Mouse (Mus musculus) CH12.LX (cell line): ENCODE results near the gene Olfr52.

Experiments used
- CTCF ChIP-seq, 2 experiments: IDR thresholded peaks in 1 of 2; conservative IDR thresholded peaks in 1 of 2; 2 replicates each; pipeline ENCODE4 v1.5.1; 2011 to 2012; ENCODE audit warnings: low read depth in 2 of 2, low read length in 2 of 2, improper control_type of control experiment in 1 of 2, inconsistent platforms in 1 of 2, mild to moderate bottlenecking in 1 of 2, moderate library complexity in 1 of 2
- EP300 ChIP-seq: IDR thresholded peaks from 2 replicates; pipeline ENCODE4 v1.6.1; 2011; ENCODE audit warnings: low read length, improper control_type of control experiment
- ETS1 ChIP-seq: conservative IDR thresholded peaks from 2 replicates; pipeline ENCODE4 v1.6.1; 2012; ENCODE audit warnings: low read depth, mild to moderate bottlenecking, inconsistent platforms, low read length, improper control_type of control experiment, moderate library complexity
- POLR2A ChIP-seq: IDR thresholded peaks from 2 replicates; pipeline ENCODE4 v1.6.1; 2011; ENCODE audit warnings: low read depth, mild to moderate bottlenecking, improper control_type of control experiment, low read length
- SMC3 ChIP-seq: IDR thresholded peaks from 2 replicates; pipeline ENCODE4 v1.6.1; 2011; ENCODE audit warnings: low read depth, low read length, improper control_type of control experiment
- TBP ChIP-seq: conservative IDR thresholded peaks from 2 replicates; pipeline ENCODE4 v1.6.1; 2011; ENCODE audit warnings: low read depth, low read length, improper control_type of control experiment
- TCF12 ChIP-seq: IDR thresholded peaks from 2 replicates; pipeline ENCODE4 v1.6.1; 2014; ENCODE audit warnings: low read depth, mild to moderate bottlenecking, inconsistent platforms, low read length, improper control_type of control experiment
- UBTF ChIP-seq: IDR thresholded peaks from 2 replicates; pipeline ENCODE4 v1.6.1; 2012; ENCODE audit warnings: low read depth, mild to moderate bottlenecking, inconsistent platforms, low read length, improper control_type of control experiment, moderate library complexity

DNA sequence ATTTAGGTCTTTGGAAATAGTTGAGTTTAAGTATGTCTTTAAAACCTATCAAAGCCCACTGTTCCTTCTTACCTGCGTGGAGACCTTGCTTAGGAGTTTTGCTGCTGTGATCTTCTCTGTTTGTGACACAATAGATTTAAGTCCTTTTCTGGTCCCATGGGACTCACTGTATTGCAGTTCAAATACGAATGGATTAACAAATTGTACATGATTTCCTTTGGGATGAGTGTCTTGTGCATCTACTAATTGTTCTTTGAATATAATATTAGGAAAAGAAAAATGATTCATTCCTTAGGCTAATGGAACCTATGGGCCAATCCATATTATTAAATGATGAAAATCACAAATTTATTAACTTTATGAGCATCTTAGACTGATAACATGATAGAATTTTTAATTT, 33.7 kb upstream of the Olfr52 start, which contains the start of gene Olfr1046:
- TF ChIP-seq CTCF (conservative IDR thresholded peaks at IDR 0.05 in 1 of 2, IDR thresholded peaks at IDR 0.05 in 1 of 2; ENCODE audit: low read depth in 2 of 2, low read length in 2 of 2) (no peak), UBTF (no peak), TCF12 (no peak), POLR2A (no peak), ETS1 (no peak), TBP (no peak), SMC3 (no peak), EP300 (no peak)
